Mouse (Mus musculus): Measurements from ENCODE around the gene Ptprg. TPM values are rescaled to one million over a fixed set of nuclear protein-coding genes. Genes with fewer than 3 reads are reported as not detected.

The Ptprg gene
- polyA plus RNA-seq, 1 experiment from 2014 or later, result 50.1 TPM

DNA sequence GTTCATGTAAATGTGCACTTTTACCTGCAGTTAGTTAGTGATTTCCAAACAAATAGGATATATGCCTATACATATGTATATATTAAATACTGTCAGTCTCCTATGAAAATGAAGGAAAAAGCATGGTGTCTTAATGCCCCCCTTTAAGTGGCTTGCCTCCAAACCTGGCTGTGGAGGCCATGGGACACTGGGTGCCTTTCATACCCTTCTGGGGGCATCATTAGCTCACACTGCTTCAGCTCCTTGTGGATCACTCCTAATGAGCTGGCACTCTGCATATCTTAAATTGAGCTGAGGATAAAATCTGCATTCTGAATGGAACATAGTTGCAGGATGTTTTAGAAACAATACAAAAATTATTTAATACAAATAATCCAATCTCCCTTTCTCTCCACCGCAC is 136.7 kb downstream of the Ptprg start:
- H3K4me3 ChIP-seq (replicated peaks; ENCODE audit: low read depth, low read length), result no peak overlapping the region
- no peak overlapping the region for H3K4me2 ChIP-seq (ENCODE audit: low read length)
- peaks cover 6% of the 10 kb centered on the region; the same call in 1 of the 2 replicates for H3K4me1 ChIP-seq (ENCODE audit: control insufficient read depth, insufficient read depth, low read length)
- H3K27me3 ChIP-seq (ENCODE audit: control insufficient read depth, insufficient read depth, low read length), result no peaks in the 10 kb centered on the region
- no peak for ATAC-seq (ENCODE audit: low FRiP score, low TSS enrichment)
- no peak overlapping the region for H3K27ac ChIP-seq (replicated peaks; ENCODE audit: low read depth, low read length)
- no peaks in the 10 kb centered on the region for H3K9me3 ChIP-seq (ENCODE audit: control insufficient read depth, low read length)
- WGBS, result 89% methylated on average over 1 of the region's 1 CpGs
- no peak for DNase-seq
- H3K9ac ChIP-seq (replicated peaks; ENCODE audit: low read length), result no peak overlapping the region
- no peaks in the 10 kb centered on the region for H3K36me3 ChIP-seq (ENCODE audit: control insufficient read depth, insufficient read depth, low read length)

DNA sequence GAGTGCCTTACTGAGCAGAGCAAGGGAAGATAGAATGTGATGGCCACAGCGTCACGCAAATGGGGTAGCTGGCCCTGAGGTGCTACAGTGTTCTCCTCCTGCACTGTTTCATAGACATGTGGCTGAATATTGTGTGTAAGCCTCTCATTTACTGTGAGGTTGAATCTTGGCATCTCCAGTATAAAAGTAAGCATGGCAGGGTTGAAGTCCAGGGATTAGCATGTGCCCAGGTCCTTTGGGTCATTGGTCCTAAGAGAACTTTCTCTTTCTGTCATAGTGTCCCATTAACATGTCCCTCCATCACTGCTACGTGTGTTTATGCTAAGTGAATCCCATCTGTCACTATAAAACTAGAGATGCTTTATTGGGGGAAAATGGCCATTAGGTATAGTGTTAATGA is 138.2 kb downstream of the Ptprg start:
- Histone ChIP-seq H3K36me3 (ENCODE audit: control insufficient read depth, insufficient read depth, low read length) (no peaks in the 10 kb centered on the region), H3K4me1 (ENCODE audit: control insufficient read depth, insufficient read depth, low read length) (peaks cover 9% of the 10 kb centered on the region; the same call in 1 of the 2 replicates), H3K4me3 (replicated peaks; ENCODE audit: low read depth, low read length) (no peak overlapping the region), H3K4me2 (ENCODE audit: low read length) (no peak overlapping the region), H3K9ac (replicated peaks; ENCODE audit: low read length) (no peak overlapping the region), H3K27ac (replicated peaks; ENCODE audit: low read depth, low read length) (no peak overlapping the region), H3K9me3 (ENCODE audit: control insufficient read depth, low read length) (no peaks in the 10 kb centered on the region), H3K27me3 (ENCODE audit: control insufficient read depth, insufficient read depth, low read length) (no peaks in the 10 kb centered on the region)
- DNase-seq, result no peak
- 87% methylated on average over 3 of the region's 3 CpGs for WGBS
- ATAC-seq (ENCODE audit: low FRiP score, low TSS enrichment), result no peak

DNA sequence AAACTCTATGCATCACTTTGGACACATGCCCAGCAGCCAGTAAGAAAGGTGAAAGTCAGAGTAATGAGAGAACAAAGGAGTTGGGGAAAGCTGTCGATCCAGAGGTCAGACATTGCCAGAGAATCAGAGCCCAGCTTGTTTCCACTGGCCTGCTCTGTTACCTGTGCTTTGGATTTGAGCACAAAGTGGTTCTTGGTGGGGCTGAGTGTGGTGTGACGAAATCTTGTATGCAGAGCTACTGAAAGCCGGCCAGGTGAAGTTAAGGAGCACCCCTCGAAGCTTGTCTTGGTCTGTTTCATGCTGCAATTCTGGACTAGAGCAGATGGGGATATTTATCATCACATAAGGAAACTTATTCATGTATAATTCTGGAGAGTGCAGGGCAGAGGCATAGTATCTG is 145.5 kb downstream of the Ptprg start:
- no peak for ATAC-seq (ENCODE audit: low FRiP score, low TSS enrichment)
- Histone ChIP-seq H3K27ac (replicated peaks; ENCODE audit: low read depth, low read length) (no peak overlapping the region), H3K9ac (replicated peaks; ENCODE audit: low read length) (no peak overlapping the region), H3K4me1 (ENCODE audit: control insufficient read depth, insufficient read depth, low read length) (peaks cover 3% of the 10 kb centered on the region; the same call in 1 of the 2 replicates), H3K36me3 (ENCODE audit: control insufficient read depth, insufficient read depth, low read length) (no peaks in the 10 kb centered on the region), H3K9me3 (ENCODE audit: control insufficient read depth, low read length) (no peaks in the 10 kb centered on the region), H3K27me3 (ENCODE audit: control insufficient read depth, insufficient read depth, low read length) (no peaks in the 10 kb centered on the region), H3K4me3 (replicated peaks; ENCODE audit: low read depth, low read length) (no peak overlapping the region), H3K4me2 (ENCODE audit: low read length) (no peak overlapping the region)
- 87% methylated on average over 4 of the region's 4 CpGs for WGBS
- no peak for DNase-seq

DNA sequence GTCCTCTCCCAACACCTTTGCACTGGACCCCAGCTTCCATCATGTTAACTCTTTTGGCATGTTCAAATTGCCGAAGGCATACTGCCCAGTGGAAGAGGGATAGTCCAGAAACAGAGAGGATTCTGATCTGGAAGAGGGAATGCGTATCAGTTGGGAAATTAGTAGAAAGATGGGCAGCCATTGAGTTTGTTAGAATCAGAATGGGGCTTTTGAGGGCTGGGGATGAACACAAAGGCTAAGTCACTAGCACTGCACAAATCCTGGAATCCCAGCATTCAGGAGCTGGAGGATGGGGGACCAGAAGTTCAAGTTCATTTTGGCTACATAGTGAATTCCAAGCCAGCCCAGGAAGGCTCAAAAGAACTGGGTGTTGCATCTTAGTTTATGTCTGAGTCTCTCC is 146.3 kb downstream of the Ptprg start:
- Histone ChIP-seq H3K4me1 (ENCODE audit: control insufficient read depth, insufficient read depth, low read length) (peaks cover 3% of the 10 kb centered on the region), H3K27me3 (ENCODE audit: control insufficient read depth, insufficient read depth, low read length) (no peaks in the 10 kb centered on the region), H3K9me3 (ENCODE audit: control insufficient read depth, low read length) (no peaks in the 10 kb centered on the region), H3K27ac (replicated peaks; ENCODE audit: low read depth, low read length) (no peak overlapping the region), H3K4me2 (ENCODE audit: low read length) (no peak overlapping the region), H3K36me3 (ENCODE audit: control insufficient read depth, insufficient read depth, low read length) (no peaks in the 10 kb centered on the region), H3K4me3 (replicated peaks; ENCODE audit: low read depth, low read length) (no peak overlapping the region), H3K9ac (replicated peaks; ENCODE audit: low read length) (no peak overlapping the region)
- 91% methylated on average over 2 of the region's 2 CpGs for WGBS
- ATAC-seq (ENCODE audit: low FRiP score, low TSS enrichment) (no peak), DNase-seq (no peak)

DNA sequence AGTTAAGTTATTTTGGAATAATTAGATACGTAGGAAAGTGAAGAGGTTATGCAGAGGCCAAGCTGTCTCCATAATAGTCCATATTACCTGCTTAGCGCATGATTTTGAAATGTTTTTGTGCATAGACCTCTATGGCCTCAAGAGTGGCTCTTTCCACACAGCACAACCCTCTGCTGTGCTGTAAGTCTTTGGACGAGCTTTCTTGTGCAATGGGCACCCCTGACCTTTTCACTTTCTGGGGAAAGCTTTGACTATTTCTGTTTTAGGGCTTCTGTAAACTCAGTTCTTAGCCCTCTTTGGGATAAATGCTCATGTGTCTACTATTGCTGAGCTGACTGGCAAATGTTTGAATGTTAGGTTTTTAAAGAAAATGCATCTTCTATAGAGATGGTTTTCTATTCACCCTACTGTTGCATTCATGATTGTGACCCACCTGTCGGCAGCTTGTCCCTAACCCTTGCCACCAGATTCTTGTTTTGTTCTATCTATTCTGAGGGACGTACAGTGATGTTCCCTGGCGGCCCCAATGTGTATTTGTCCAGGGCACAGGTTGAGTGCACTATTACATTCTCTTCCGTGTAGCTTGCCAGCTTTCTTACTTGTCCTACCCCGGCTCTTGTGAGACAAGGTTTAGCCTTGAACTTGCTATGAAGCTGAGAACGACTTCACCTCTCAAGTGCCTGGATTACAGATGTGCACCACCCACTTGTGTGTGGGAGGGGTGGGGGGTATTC is 148.4 kb downstream of the Ptprg start:
- no peak overlapping the region for H3K4me2 ChIP-seq (ENCODE audit: low read length)
- H3K9me3 ChIP-seq (ENCODE audit: control insufficient read depth, low read length), result no peaks in the 10 kb centered on the region
- ATAC-seq (ENCODE audit: low FRiP score, low TSS enrichment), result no peak
- H3K4me3 ChIP-seq (replicated peaks; ENCODE audit: low read depth, low read length), result no peak overlapping the region
- 89% methylated on average over 9 of the region's 9 CpGs for WGBS
- peaks cover 7% of the 10 kb centered on the region for H3K4me1 ChIP-seq (ENCODE audit: control insufficient read depth, insufficient read depth, low read length)
- no peak overlapping the region for H3K9ac ChIP-seq (replicated peaks; ENCODE audit: low read length)
- no peaks in the 10 kb centered on the region for H3K36me3 ChIP-seq (ENCODE audit: control insufficient read depth, insufficient read depth, low read length)
- H3K27me3 ChIP-seq (ENCODE audit: control insufficient read depth, insufficient read depth, low read length), result no peaks in the 10 kb centered on the region
- no peak for DNase-seq
- no peak overlapping the region for H3K27ac ChIP-seq (replicated peaks; ENCODE audit: low read depth, low read length)

DNA sequence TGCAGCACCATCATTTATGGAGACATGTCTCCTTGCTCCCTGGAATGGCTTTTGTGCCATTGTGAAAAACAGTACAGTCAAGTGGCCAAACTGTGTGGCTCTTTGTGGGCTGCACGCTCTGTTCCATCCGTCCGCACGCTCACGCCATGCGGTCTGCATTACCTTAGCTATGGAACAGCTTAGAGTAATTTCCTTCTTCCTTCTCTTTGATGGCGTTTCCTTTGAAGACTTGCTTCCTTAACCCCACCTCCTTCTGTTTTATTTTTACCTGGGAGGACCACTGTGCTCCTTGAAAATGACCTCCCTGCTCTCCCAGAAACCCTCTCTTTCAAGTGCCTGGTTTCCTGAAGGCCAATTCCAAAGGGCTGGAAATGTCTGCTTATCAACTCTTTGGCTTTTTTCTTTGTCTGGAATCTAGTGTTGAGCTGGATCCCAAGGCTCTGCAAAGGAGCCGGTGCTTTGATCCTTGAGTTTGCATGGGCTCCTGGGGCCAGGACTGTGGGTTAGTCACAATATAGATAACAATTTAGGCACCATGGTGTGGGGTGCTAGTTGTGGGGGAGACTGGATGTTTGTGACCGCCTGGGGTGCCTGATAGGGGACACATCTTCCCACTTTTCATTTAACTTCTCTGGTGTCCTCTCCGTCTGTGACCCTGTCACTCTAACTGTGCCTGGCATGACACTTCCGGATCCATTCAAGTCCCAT is 149.6 kb downstream of the Ptprg start:
- H3K9me3 ChIP-seq (ENCODE audit: control insufficient read depth, low read length), result no peaks in the 10 kb centered on the region
- H3K9ac ChIP-seq (replicated peaks; ENCODE audit: low read length), result no peak overlapping the region
- no peaks in the 10 kb centered on the region for H3K27me3 ChIP-seq (ENCODE audit: control insufficient read depth, insufficient read depth, low read length)
- H3K4me3 ChIP-seq (replicated peaks; ENCODE audit: low read depth, low read length), result no peak overlapping the region
- H3K36me3 ChIP-seq (ENCODE audit: control insufficient read depth, insufficient read depth, low read length), result no peaks in the 10 kb centered on the region
- no peak for DNase-seq
- no peak for ATAC-seq (ENCODE audit: low FRiP score, low TSS enrichment)
- H3K27ac ChIP-seq (replicated peaks; ENCODE audit: low read depth, low read length), result no peak overlapping the region
- no peak overlapping the region for H3K4me2 ChIP-seq (ENCODE audit: low read length)
- peaks cover 7% of the 10 kb centered on the region for H3K4me1 ChIP-seq (ENCODE audit: control insufficient read depth, insufficient read depth, low read length)
- WGBS, result 82% methylated on average over 11 of the region's 11 CpGs

DNA sequence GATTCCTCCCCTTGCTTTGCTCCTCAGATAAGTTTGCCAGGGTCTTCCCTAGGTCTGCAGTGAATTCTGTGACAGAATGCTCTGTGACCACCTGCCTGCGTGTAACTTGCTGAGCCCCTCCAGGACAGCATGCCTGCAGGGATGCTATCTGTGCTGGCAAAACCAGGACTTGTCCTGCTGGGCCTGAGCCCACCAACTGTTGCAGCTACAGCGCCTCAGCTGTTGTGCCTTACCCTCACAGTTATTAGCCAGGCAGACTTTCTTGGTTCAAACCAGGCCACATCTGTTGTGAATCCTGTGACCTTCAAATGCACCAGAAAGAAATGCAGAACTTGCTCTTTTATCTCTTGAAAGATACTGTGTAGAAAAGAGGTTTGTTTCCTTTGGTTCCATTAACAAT is 151.5 kb downstream of the Ptprg start:
- Histone ChIP-seq H3K27me3 (ENCODE audit: control insufficient read depth, insufficient read depth, low read length) (no peaks in the 10 kb centered on the region), H3K9ac (replicated peaks; ENCODE audit: low read length) (no peak overlapping the region), H3K9me3 (ENCODE audit: control insufficient read depth, low read length) (no peaks in the 10 kb centered on the region), H3K4me2 (ENCODE audit: low read length) (no peak overlapping the region), H3K4me1 (ENCODE audit: control insufficient read depth, insufficient read depth, low read length) (peaks cover 13% of the 10 kb centered on the region), H3K27ac (replicated peaks; ENCODE audit: low read depth, low read length) (peak overlapping the region; percentile 17; the same call in 1 of the 2 replicates), H3K4me3 (replicated peaks; ENCODE audit: low read depth, low read length) (no peak overlapping the region), H3K36me3 (ENCODE audit: control insufficient read depth, insufficient read depth, low read length) (no peaks in the 10 kb centered on the region)
- DNase-seq (no peak), ATAC-seq (ENCODE audit: low FRiP score, low TSS enrichment) (no peak)
- 20% methylated on average over 2 of the region's 2 CpGs for WGBS

DNA sequence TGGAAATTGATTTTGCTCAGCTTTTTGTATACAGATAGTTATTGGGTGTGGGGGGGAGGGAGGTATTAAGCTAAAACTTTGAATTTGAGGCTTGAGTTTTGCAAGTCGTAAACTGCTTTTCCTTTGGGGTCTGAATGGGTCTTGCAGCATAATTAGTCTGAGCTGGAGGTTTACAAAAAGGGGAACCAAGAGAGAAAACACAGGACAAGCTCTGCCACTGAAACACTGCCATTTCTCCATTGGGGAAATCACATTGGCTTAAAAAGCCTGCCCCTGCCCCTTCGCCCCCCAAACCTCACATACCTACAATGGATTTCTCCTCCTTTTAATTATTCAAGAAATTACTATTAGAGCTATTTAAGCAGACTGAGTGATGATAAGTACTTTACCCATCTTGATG is 156.0 kb downstream of the Ptprg start:
- Histone ChIP-seq H3K4me3 (replicated peaks; ENCODE audit: low read depth, low read length) (no peak overlapping the region), H3K36me3 (ENCODE audit: control insufficient read depth, insufficient read depth, low read length) (no peaks in the 10 kb centered on the region), H3K4me2 (ENCODE audit: low read length) (no peak overlapping the region), H3K4me1 (ENCODE audit: control insufficient read depth, insufficient read depth, low read length) (peaks cover 13% of the 10 kb centered on the region), H3K9me3 (ENCODE audit: control insufficient read depth, low read length) (0 out of 2 replicates have a peak, but pooled peaks cover 2% of the 10 kb centered on the region), H3K27ac (replicated peaks; ENCODE audit: low read depth, low read length) (no peak overlapping the region), H3K27me3 (ENCODE audit: control insufficient read depth, insufficient read depth, low read length) (no peaks in the 10 kb centered on the region), H3K9ac (replicated peaks; ENCODE audit: low read length) (no peak overlapping the region)
- ATAC-seq (ENCODE audit: low FRiP score, low TSS enrichment), result no peak
- DNase-seq, result no peak
- 52% methylated on average over 2 of the region's 2 CpGs for WGBS

DNA sequence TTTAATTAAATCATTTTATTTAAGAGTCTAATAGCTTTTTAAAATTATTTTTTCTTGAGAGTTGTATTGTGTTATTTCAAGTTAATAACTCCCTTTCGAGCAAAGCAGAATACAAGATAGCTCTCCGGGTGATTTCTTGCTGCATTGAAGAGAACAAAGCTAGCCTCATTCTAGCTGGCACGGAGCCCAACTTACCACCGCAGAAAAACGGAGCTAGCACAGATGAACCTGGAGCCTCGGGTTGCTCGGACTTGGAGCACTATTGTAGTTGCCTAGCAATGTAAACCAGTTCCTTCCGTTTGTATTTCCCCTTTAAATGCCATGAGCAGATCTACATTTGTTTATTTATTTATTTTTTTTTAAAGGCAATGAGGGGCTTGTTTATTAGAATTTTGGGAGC is 156.5 kb downstream of the Ptprg start:
- H3K27ac ChIP-seq (replicated peaks; ENCODE audit: low read depth, low read length), result no peak overlapping the region
- peak; percentile 83 for DNase-seq
- no peak overlapping the region for H3K4me2 ChIP-seq (ENCODE audit: low read length)
- H3K36me3 ChIP-seq (ENCODE audit: control insufficient read depth, insufficient read depth, low read length), result no peaks in the 10 kb centered on the region
- no peaks in the 10 kb centered on the region for H3K27me3 ChIP-seq (ENCODE audit: control insufficient read depth, insufficient read depth, low read length)
- 31% methylated on average over 8 of the region's 8 CpGs for WGBS
- 0 out of 2 replicates have a peak, but pooled peaks cover 2% of the 10 kb centered on the region for H3K9me3 ChIP-seq (ENCODE audit: control insufficient read depth, low read length)
- H3K9ac ChIP-seq (replicated peaks; ENCODE audit: low read length), result no peak overlapping the region
- H3K4me3 ChIP-seq (replicated peaks; ENCODE audit: low read depth, low read length), result no peak overlapping the region
- H3K4me1 ChIP-seq (ENCODE audit: control insufficient read depth, insufficient read depth, low read length), result peaks cover 11% of the 10 kb centered on the region
- ATAC-seq (ENCODE audit: low FRiP score, low TSS enrichment), result no peak

Measured in midbrain, embryonic 14.5 days (tissue).